Mouse (Mus musculus) gastrocnemius, postnatal 10 days (tissue): ENCODE measurements at regions not wholly inside any gene's neighbourhood (a gene's known extent, or its start where the extent isn't known, plus 50 kb on each side); places are given as distances from the start of the nearest gene placed in this dataset.
A peak's percentile ranks its signal among the peaks of the same experiment; 100 is the strongest.

Experiments used
- DNase-seq: peaks from one replicate; pipeline ENCODE4 v3.0.0; 2021; ENCODE audit warnings: mixed read lengths

GRCm38 (mm10) chr2:179013891-179014593 lies 428.2 kb upstream of the Cdh4 start:
- no peak for DNase-seq

- no peak for DNase-seq
Observed at GRCm38 (mm10) chr2:179022675-179023194, 419.5 kb upstream of the Cdh4 start.

DNA sequence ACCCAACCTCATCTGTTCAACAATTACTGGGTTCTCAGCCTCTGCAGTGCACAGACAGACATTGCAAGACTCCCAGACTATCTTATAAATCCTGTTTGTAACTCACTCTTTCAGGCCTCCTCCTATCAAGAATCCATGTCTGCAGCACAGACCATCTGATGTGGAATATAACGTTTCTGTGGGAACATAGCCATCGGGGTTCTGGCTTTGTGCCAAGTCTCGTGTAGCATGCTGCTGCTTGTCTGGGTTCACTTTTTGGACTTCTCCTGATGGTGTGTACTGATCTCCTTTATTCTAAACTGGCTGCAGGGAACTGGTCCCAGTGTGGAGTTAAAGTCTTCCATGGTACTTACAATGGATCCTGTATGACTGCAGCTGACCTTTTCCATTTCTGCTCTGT lies 418.0 kb upstream of the Cdh4 start:
- DNase-seq, result no peak

GRCm38 (mm10) chr2:179033171-179033570 lies 409.1 kb upstream of the Cdh4 start:
- no peak for DNase-seq

GRCm38 (mm10) chr2:179035446-179035845 lies 406.8 kb upstream of the Cdh4 start:
- no peak for DNase-seq

DNA sequence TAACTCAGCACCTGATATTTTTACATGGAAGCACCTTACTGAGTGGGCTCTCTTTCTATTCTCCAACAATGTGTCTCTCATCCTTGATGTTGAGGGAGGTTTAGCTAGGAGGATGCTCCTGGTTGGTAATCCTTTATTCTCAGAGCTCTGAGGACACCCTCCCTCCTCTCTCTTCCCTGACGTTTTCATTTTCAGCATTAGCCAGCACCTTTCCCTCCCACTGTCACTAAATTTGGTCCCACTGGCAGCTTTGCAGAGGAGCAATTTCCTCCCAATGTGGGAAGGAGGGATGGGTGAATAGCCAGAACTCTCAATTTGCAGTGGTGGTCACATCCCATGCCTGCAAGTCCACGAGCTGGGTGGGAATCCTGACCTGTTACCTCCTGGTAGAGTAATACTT lies 402.5 kb upstream of the Cdh4 start:
- DNase-seq, result no peak

DNA sequence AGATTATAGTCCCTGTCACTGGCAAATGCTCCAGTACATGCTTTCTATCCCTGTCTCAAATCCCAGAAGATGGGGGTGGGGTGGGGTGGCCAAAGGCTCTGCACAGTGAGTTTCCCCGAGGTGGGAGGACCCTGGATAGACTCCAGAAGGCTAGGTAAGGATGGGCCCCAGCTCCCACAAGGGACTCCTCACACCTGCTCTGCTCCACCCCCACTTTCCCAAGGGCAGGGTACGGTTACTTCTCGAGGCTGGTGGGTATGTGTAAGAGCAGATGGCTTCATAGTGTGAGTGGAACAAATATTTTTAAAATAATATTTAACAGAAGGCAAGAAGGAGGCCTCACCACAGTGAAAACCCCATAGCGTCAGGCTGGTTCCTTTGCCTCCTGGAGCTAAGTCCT lies 398.6 kb upstream of the Cdh4 start:
- DNase-seq, result no peak

- DNase-seq, result no peak
Observed at GRCm38 (mm10) chr2:179045361-179045760, 396.9 kb upstream of the Cdh4 start.

- no peak for DNase-seq
Observed at GRCm38 (mm10) chr2:179054441-179054840, 387.8 kb upstream of the Cdh4 start.

- no peak for DNase-seq
Observed at GRCm38 (mm10) chr2:179064616-179065015, 377.6 kb upstream of the Cdh4 start.

GRCm38 (mm10) chr2:179069520-179069919 lies 372.7 kb upstream of the Cdh4 start:
- no peak for DNase-seq

- DNase-seq, result peak; percentile 18
Observed at GRCm38 (mm10) chr2:179070346-179070745, 371.9 kb upstream of the Cdh4 start.

DNA sequence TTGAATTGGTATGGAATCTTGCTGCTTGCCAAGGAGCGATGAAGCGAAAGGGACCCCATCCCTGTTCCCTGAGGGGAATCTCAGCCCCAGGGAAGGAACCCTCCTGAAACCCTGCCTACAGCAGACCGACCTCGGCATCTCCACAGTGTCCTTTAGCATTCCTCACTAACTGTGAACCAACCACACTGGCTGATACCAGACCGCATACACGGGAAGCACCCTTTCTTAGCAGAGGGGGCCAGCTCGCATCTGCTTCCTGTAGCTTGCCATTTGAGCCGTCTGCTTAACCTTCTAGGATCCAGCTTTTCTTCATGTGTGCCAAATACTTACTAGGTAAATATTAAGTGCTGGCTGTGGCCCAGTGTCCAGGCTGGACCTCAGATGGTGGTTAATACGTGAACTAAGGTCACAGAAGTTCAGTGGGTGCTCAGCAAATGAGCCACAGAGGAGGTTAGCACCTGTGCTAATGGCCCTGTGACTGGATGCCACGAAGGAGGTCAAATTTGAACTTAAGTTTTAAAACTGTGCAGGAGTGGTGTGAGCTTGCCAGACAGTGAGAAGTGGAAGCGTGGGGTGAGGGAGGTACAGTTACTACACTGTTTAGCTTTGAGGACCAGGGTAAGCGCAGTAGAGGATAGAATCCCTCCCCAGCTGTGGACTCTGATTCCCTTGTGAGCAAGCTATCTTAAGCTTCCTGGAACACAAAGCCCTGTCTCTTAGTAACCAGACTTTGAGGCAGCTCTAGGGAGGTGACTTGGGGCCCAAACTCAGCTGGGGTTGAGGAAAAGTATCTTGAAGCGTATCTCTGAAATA lies 361.6 kb upstream of the Cdh4 start:
- no peak for DNase-seq

DNA sequence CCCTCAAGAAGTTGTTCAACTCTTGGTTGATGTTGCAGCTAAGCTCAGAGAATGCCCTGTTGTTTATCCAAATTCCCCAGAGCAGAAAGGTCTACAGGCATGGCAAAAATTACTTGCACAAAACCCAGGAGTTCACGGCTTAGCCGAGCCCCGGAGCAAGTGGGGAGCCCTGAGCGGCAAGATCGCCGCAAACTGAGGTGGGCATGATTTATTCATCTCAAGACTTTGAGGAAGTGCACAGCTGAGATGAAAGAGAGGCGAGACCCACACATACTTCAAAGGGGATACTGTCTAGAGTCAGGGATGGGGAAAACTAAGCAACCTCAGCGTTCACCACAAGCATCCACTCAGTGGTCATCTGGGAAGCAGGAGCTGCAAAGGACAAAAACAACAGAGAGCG lies 355.3 kb upstream of the Cdh4 start:
- DNase-seq, result no peak

DNA sequence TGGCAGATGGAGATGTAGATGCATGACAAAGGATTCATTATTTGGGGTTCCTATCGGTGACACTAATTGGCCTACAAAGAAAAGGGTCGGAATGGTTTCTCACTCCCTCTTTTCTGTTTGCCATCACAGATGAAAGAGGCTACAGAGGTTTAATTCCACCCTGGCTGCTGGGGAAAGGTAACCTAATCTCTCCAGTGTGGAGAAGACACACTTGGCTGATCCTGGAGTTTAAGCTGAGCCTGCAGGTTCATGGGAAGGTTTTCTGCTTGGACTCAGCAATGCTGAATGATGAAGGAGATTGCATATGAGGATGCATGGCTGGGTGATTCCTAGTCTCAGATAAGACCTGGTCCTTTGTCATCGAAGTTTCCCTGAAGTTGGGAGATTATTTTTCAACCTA lies 350.8 kb upstream of the Cdh4 start:
- no peak for DNase-seq

DNA sequence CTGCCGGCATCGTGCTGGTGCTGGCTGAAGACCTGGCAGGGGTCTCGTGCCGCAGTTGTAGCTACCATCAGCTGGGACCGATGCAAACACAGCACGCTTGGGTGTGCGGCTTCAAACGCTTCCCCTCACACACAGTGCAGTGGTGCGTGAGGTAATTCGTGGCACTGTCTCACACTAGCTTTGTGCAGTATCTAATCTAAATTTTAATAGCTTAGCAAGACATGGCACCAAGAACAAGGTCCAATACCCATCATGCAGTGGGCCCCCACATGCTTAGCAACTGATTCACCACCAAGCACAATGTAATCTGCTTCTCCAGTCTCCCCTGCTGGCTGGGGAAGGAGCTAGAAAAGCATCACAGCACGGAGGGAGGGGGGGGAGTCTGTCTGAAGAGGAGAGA lies 348.2 kb upstream of the Cdh4 start:
- no peak for DNase-seq

GRCm38 (mm10) chr2:179095981-179096380 lies 346.2 kb upstream of the Cdh4 start:
- no peak for DNase-seq

DNA sequence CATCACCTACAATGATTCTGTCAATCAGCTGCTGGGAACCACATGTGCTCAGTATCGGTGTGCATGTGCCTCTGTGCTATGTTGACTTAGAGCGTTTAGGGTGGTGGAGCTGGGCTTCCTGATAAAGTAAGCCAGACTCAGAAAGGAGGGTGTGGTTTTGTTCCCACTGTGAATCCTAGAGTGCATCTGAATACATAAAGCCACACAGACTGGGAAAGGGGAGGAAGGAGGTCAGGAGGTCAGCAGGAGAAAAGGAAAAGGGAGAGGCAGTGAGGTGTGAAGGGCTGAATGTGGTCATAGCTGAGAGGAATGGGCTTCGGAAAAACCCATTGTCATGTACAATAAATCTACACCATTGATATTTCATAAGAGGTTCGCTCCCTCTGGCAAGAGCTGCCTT lies 345.4 kb upstream of the Cdh4 start:
- DNase-seq, result no peak

DNA sequence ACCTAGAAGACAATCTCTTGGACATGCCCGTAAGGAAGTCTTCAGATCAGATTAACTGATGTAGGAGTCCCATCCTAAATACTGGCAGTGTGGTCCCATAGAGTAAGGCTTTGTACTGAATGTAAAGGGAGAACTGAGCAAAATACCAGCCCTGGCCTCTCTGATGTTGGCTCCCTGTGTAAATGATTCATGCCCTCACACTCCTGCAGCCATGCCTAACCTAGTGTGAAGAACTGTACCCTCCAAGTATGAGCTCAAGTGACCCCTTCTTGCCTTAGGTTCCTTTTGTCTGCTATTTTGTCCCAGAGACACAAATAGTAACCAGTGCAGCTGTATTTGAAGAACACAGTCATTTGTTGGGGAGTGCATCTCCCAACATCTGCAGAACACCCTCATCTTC lies 342.4 kb upstream of the Cdh4 start:
- no peak for DNase-seq

DNA sequence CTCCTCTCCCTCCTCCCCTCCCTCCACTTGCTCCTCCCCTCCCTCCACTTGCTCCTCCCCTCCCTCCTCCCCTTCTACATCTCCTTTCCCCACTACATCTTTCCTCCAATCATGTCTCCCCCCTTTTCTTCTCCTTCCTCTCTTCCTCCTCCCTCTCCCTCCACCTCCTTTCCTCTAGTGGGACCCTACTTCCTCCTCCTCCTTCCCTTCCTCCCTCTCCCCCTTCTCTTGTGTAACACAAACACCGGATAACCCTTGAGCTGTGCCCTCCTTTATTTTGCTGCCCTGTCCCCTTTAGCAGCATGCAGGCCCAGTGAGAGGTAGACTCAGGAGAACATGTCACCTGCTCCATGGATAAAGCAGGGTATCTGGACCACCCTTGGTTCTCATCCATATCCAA lies 339.1 kb upstream of the Cdh4 start:
- no peak for DNase-seq

DNA sequence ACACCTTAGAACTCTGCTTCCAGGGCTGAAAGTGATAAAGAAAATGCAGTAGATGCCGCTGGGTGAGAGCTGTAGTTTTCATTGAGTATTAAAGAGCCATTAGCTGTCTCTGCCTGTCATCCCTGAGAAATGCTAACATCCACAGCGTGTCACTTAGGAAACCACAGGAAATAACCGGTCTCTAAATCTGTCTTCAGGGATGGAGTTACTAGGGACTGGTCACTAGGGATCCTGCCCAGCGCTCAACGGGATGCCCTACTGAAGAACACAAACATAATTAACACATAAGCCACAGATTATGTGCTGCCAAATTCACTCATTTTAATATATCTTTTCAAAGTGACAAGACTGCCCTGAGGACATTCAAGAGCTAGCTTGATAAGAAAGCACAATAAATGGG lies 329.3 kb upstream of the Cdh4 start:
- no peak for DNase-seq

- DNase-seq, result no peak
Observed at GRCm38 (mm10) chr2:179128018-179128417, 314.2 kb upstream of the Cdh4 start.

- no peak for DNase-seq
Observed at GRCm38 (mm10) chr2:179128432-179128831, 313.8 kb upstream of the Cdh4 start.

DNA sequence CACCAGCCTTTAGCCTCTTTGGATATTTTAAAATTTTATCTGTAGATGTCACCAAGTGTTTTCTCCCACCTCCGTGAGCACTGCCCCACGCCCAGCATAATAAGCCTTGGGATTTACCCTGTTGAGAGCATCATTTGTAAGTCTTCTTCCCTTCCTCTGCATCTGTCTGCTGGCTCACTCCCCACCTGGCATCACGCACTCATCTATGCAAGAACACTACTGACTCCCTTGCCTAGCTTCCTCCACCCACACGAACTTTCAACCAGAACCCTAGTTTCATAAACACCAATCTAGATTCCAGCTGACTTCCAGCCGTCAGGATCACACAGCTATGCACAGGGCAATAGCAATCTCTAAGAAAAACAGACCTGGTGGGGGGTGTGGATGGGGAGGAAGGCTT lies 311.2 kb upstream of the Cdh4 start:
- DNase-seq, result no peak
